Mouse (Mus musculus): ENCODE measurements around the gene Prkci. TPM values are rescaled to one million over a fixed set of nuclear protein-coding genes. Genes with fewer than 3 reads are reported as not detected.

Prkci gene
- total RNA-seq, 1 experiment = 95.2 TPM

DNA sequence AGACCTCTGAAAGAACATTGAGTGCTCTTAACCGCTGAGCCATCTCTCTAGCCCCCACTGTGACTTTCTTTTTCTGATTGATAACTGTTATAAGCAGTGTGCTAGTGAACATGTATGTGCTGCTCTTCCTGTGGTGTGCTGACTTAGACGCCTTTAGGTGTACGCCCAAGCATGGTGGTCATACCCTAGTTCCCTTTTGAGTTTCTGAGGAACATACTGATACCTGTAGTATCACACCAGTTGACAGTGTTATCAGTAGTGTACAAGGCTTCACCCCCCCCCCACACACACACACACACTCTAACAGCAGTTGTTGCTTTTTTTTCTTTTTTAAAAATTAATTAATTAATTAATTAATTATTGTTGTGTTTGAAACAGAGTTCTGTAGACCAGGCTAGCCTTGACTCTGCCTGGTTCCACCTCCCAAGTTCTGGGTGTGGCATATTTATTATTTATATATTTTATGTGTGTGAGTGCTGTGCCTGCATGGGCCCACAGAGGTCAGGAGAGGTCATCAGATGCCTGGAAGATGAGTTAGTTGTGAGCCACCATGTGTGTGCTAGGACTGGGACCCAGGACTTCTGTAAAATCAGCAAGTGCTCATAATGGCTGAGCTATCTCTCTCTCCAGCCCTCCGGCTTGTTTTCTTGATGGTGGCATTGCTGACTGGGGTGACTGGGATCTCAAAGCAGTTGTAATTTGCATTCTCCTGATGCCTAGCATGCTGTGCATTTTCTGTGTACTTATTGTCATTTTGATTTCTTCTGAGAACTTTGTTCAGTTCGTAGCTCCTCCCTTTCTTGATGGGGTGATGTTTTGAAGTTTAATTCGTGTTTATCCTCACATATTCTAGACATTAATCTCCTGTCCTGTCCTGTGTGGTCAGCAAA is 9.0 kb downstream of the Prkci start:
- H3K4me3 ChIP-seq (ENCODE audit: insufficient read depth in 1 of 2, low read depth in 1 of 2, low read length in 2 of 2, poor library complexity in 1 of 2, severe bottlenecking in 1 of 2) = 0 out of 4 replicates have a peak overlapping the region, but pooled peaks of 1 of the 2 experiments have one; percentile 5
- TF ChIP-seq HCFC1 (IDR thresholded peaks at IDR 0.05; ENCODE audit: borderline replicate concordance, insufficient read depth, low read length) (no peak), CHD2 (IDR thresholded peaks at IDR 0.05; ENCODE audit: low read depth, low read length) (no peak), ZNF384 (IDR thresholded peaks at IDR 0.05; ENCODE audit: low read depth, low read length) (no peak), ZC3H11A (IDR thresholded peaks at IDR 0.05; ENCODE audit: borderline replicate concordance, low read depth, low read length) (no peak), MAFK (IDR thresholded peaks at IDR 0.05; ENCODE audit: insufficient read depth, low read depth, low read length) (no peak)
- H3K4me1 ChIP-seq (ENCODE audit: control insufficient read depth in 2 of 2, insufficient read depth in 2 of 2, low read length in 2 of 2, poor library complexity in 1 of 2) = peaks cover 29 to 32% of the 10 kb centered on the region in 2 experiments
- in situ Hi-C loops (cut with MboI; ENCODE audit: low sequenced_read_pairs in 2 of 2, unreplicated experiment in 2 of 2) = no loop called here
- H3K27ac ChIP-seq (ENCODE audit: insufficient read depth, low read depth, low read length, poor library complexity, severe bottlenecking) = peak overlapping the region; percentile 47; the same call in 1 of the 2 replicates
- no peaks in the 10 kb centered on the region for H3K36me3 ChIP-seq (ENCODE audit: control insufficient read depth, insufficient read depth, low read length, poor library complexity, severe bottlenecking)
- no peaks in the 10 kb centered on the region for H3K9me3 ChIP-seq (ENCODE audit: control insufficient read depth, insufficient read depth, low read depth, low read length)
- no peak overlapping the region for H3K9ac ChIP-seq (ENCODE audit: insufficient read depth, low read depth, low read length, poor library complexity, severe bottlenecking)
- no peak for DNase-seq (ENCODE audit: low read depth, low spot score)

DNA sequence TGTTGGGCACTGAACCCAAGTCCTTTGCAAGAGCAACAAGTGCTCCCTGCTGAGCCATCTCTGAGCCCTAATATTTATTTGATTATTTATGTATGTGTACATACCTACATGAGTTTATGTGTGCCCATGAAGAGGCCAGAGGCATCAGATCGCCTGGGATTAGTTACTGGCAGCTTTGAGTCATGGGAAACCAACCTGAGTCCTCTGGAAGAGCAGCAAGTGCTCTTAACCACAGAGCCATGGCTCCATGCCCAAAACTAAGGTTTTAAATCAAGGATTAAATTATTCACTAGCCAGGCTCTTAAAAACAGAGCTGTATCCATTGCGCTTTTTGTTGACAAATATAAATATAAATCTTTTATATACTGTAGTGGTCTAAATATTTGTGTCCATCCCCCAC is 18.8 kb downstream of the Prkci start:
- Histone ChIP-seq H3K9me3 (ENCODE audit: control insufficient read depth, insufficient read depth, low read depth, low read length) (no peaks in the 10 kb centered on the region), H3K27ac (ENCODE audit: insufficient read depth, low read depth, low read length, poor library complexity, severe bottlenecking) (no peak overlapping the region), H3K4me1 (ENCODE audit: control insufficient read depth in 2 of 2, insufficient read depth in 2 of 2, low read length in 2 of 2, poor library complexity in 1 of 2) (peaks cover 13 to 23% of the 10 kb centered on the region in 2 experiments), H3K36me3 (ENCODE audit: control insufficient read depth, insufficient read depth, low read length, poor library complexity, severe bottlenecking) (peaks cover 3% of the 10 kb centered on the region; the same call in 1 of the 2 replicates), H3K4me3 (ENCODE audit: insufficient read depth in 1 of 2, low read depth in 1 of 2, low read length in 2 of 2, poor library complexity in 1 of 2, severe bottlenecking in 1 of 2) (peak overlapping the region in 1 of 2 experiments; percentile 33; a peak in 1 of 4 replicates), H3K9ac (ENCODE audit: insufficient read depth, low read depth, low read length, poor library complexity, severe bottlenecking) (no peak overlapping the region)
- no peak for DNase-seq (ENCODE audit: low read depth, low spot score)
- no peak for TF ChIP-seq HCFC1 (IDR thresholded peaks at IDR 0.05; ENCODE audit: borderline replicate concordance, insufficient read depth, low read length)
- no peak for TF ChIP-seq CHD2 (IDR thresholded peaks at IDR 0.05; ENCODE audit: low read depth, low read length)
- TF ChIP-seq ZC3H11A (IDR thresholded peaks at IDR 0.05; ENCODE audit: borderline replicate concordance, low read depth, low read length) = no peak
- in situ Hi-C loops (cut with MboI; ENCODE audit: low sequenced_read_pairs in 2 of 2, unreplicated experiment in 2 of 2) = no loop called here

DNA sequence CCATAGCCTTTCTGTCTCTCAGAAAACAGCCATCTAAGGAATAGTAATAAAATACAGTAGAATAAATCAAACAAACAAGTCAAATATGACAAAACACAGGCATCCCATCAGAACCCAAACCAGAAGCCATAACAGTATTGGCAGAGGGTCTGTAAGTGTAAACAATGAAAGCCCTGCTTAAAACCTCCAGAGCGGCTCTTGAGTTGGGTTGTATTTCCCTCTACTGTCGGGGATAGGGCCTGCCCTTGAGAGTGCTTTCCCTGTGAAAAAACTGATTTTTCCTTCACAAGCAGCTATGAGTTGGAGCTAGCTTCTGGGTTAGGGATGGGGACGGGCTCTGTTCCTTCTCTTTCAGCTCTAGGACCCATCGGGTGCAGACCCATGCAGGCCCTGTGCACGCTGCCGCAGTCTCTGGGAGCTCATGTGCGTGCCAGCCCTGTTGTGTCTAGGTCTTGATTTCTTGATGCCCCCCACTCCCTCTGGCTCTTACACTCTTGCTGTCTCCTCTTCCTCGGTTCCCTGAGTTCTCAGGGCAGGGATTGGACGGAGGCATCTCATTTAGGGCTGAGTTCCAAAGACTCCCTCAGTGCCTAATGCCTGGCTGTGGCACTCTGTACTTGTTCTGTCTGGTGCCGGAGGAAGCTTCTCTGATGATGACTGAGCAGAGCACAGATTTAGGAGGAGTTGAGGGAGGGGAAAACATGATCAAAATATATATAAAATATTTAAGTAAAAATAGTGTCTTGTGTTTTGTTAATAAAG is 20.3 kb downstream of the Prkci start:
- H3K9me3 ChIP-seq (ENCODE audit: control insufficient read depth, insufficient read depth, low read depth, low read length) = no peaks in the 10 kb centered on the region
- H3K4me1 ChIP-seq (ENCODE audit: control insufficient read depth in 2 of 2, insufficient read depth in 2 of 2, low read length in 2 of 2, poor library complexity in 1 of 2) = peaks cover 9 to 25% of the 10 kb centered on the region in 2 experiments
- peaks cover 5% of the 10 kb centered on the region; the same call in 1 of the 2 replicates for H3K36me3 ChIP-seq (ENCODE audit: control insufficient read depth, insufficient read depth, low read length, poor library complexity, severe bottlenecking)
- peak overlapping the region; percentile 81 for H3K9ac ChIP-seq (ENCODE audit: insufficient read depth, low read depth, low read length, poor library complexity, severe bottlenecking)
- in situ Hi-C loops (cut with MboI; ENCODE audit: low sequenced_read_pairs in 2 of 2, unreplicated experiment in 2 of 2) = no loop called here
- H3K27ac ChIP-seq (ENCODE audit: insufficient read depth, low read depth, low read length, poor library complexity, severe bottlenecking) = peak overlapping the region; percentile 94
- DNase-seq (ENCODE audit: low read depth, low spot score) = no peak
- no peak for TF ChIP-seq HCFC1 (IDR thresholded peaks at IDR 0.05; ENCODE audit: borderline replicate concordance, insufficient read depth, low read length)
- TF ChIP-seq ZNF384 (IDR thresholded peaks at IDR 0.05; ENCODE audit: low read depth, low read length) = no peak
- no peak for TF ChIP-seq CHD2 (IDR thresholded peaks at IDR 0.05; ENCODE audit: low read depth, low read length)
- no peak for TF ChIP-seq MAFK (IDR thresholded peaks at IDR 0.05; ENCODE audit: insufficient read depth, low read depth, low read length)
- H3K4me3 ChIP-seq (ENCODE audit: insufficient read depth in 1 of 2, low read depth in 1 of 2, low read length in 2 of 2, poor library complexity in 1 of 2, severe bottlenecking in 1 of 2) = peak overlapping the region; percentile 48 to 61

DNA sequence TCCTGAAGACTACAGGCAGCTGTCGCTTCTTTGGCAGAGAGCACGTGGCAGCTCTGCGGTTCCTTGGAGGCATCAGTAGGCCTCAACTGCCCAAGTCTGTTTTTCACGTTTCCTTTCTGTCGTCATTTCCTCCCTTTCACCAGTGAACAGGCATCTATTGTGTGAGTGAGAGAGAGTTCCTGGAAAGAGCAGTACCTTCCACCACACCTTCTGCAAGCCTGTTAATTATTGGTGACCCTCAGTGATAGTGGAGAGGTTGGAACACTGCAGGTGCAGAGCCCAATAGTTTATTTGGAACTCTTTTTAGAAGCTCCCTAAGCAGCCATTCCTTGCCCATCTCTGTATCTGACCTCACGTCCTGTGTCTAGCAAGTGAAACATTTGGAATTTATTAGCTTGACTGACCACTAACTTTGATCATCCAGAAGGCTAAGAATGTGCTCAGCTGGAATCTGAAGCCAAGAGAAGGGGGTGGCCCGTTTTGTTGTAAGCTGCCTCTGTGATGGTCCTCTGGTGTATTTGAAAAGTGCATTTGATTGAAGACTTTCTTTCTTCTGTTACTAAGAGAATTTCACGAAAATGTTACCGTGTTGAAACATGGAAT is 21.1 kb downstream of the Prkci start:
- peak overlapping the region; percentile 81 for H3K9ac ChIP-seq (ENCODE audit: insufficient read depth, low read depth, low read length, poor library complexity, severe bottlenecking)
- in situ Hi-C loops (cut with MboI; ENCODE audit: low sequenced_read_pairs in 2 of 2, unreplicated experiment in 2 of 2) = no loop called here
- H3K27ac ChIP-seq (ENCODE audit: insufficient read depth, low read depth, low read length, poor library complexity, severe bottlenecking) = peak overlapping the region; percentile 94
- TF ChIP-seq ZNF384 (IDR thresholded peaks at IDR 0.05; ENCODE audit: low read depth, low read length) = no peak
- no peak for TF ChIP-seq HCFC1 (IDR thresholded peaks at IDR 0.05; ENCODE audit: borderline replicate concordance, insufficient read depth, low read length)
- no peak for TF ChIP-seq MAFK (IDR thresholded peaks at IDR 0.05; ENCODE audit: insufficient read depth, low read depth, low read length)
- no peak for TF ChIP-seq CHD2 (IDR thresholded peaks at IDR 0.05; ENCODE audit: low read depth, low read length)
- no peak for TF ChIP-seq ZC3H11A (IDR thresholded peaks at IDR 0.05; ENCODE audit: borderline replicate concordance, low read depth, low read length)
- peak overlapping the region; percentile 48 to 61 for H3K4me3 ChIP-seq (ENCODE audit: insufficient read depth in 1 of 2, low read depth in 1 of 2, low read length in 2 of 2, poor library complexity in 1 of 2, severe bottlenecking in 1 of 2)
- no peak for DNase-seq (ENCODE audit: low read depth, low spot score)
- peaks cover 4% of the 10 kb centered on the region; the same call in 1 of the 2 replicates for H3K36me3 ChIP-seq (ENCODE audit: control insufficient read depth, insufficient read depth, low read length, poor library complexity, severe bottlenecking)
- H3K9me3 ChIP-seq (ENCODE audit: control insufficient read depth, insufficient read depth, low read depth, low read length) = no peaks in the 10 kb centered on the region
- H3K4me1 ChIP-seq (ENCODE audit: control insufficient read depth in 2 of 2, insufficient read depth in 2 of 2, low read length in 2 of 2, poor library complexity in 1 of 2) = peaks cover 9 to 25% of the 10 kb centered on the region in 2 experiments

All from ES-E14 (cell line).